Mouse (Mus musculus) 416B (cell line): ENCODE data around the gene Nod2.
A peak's percentile ranks its signal among the peaks of the same experiment; 100 is the strongest.
"Not testable (repeated sequence)": the region's sequence is repeated elsewhere in the genome, so short reads cannot be mapped to it uniquely, and the experiment has no call there.

ENCODE experiments used
- DNase-seq: peaks from one replicate; pipeline ENCODE4 v3.0.0; 2011; ENCODE audit warnings: low read depth

Nod2 gene

GRCm38 (mm10) chr8:88633343-88633765, 13.8 kb upstream of the Nod2 start:
- peak; percentile 50 for DNase-seq

- DNase-seq, result peak; percentile 83
These were observed 11.4 kb upstream of the Nod2 start, which contains the start of gene Snx20 for GRCm38 (mm10) chr8:88635474-88636397. Gene Snx20 (minus strand): TSS chr8:88636128.

GRCm38 (mm10) chr8:88637092-88638000, 9.8 kb upstream of the Nod2 start:
- DNase-seq, result no peak

GRCm38 (mm10) chr8:88638908-88639307, 8.2 kb upstream of the Nod2 start:
- DNase-seq, result peak; percentile 54

GRCm38 (mm10) chr8:88642734-88643564, 4.2 kb upstream of the Nod2 start:
- DNase-seq, result no peak

- DNase-seq, result no peak
These were observed 1.2 kb downstream of the Nod2 start for GRCm38 (mm10) chr8:88648322-88648721.

- DNase-seq, result no peak
These were observed 3.0 kb downstream of the Nod2 start for GRCm38 (mm10) chr8:88650016-88650708.

GRCm38 (mm10) chr8:88651122-88651521, 4.0 kb downstream of the Nod2 start:
- not testable (repeated sequence) for DNase-seq

- no peak for DNase-seq
These were observed 8.2 kb downstream of the Nod2 start for GRCm38 (mm10) chr8:88655334-88655733.

GRCm38 (mm10) chr8:88659873-88660272, 12.8 kb downstream of the Nod2 start:
- DNase-seq, result no peak

- DNase-seq, result peak; percentile 67
These were observed 15.3 kb downstream of the Nod2 start for GRCm38 (mm10) chr8:88662401-88662821.

- DNase-seq, result no peak
These were observed 17.0 kb downstream of the Nod2 start for GRCm38 (mm10) chr8:88664121-88664520.

GRCm38 (mm10) chr8:88664947-88665346, 17.8 kb downstream of the Nod2 start:
- DNase-seq, result no peak

GRCm38 (mm10) chr8:88666435-88666834, 19.3 kb downstream of the Nod2 start:
- peak; percentile 71 for DNase-seq

- peak; percentile 75 for DNase-seq
These were observed 21.4 kb downstream of the Nod2 start for GRCm38 (mm10) chr8:88668400-88669086.

GRCm38 (mm10) chr8:88670782-88671181, 23.7 kb downstream of the Nod2 start:
- DNase-seq, result no peak

GRCm38 (mm10) chr8:88671575-88671974, 24.5 kb downstream of the Nod2 start:
- DNase-seq, result no peak

GRCm38 (mm10) chr8:88673859-88674258, 26.7 kb downstream of the Nod2 start:
- no peak for DNase-seq

GRCm38 (mm10) chr8:88675372-88676165, 28.5 kb downstream of the Nod2 start:
- DNase-seq, result no peak

- DNase-seq, result no peak
These were observed 30.0 kb downstream of the Nod2 start for GRCm38 (mm10) chr8:88677071-88677470.
